Mouse (Mus musculus): ENCODE measurements at regions not wholly inside any gene's neighbourhood (a gene's known extent, or its start where the extent isn't known, plus 50 kb on each side); places are given as distances from the start of the nearest gene placed in this dataset.

DNA sequence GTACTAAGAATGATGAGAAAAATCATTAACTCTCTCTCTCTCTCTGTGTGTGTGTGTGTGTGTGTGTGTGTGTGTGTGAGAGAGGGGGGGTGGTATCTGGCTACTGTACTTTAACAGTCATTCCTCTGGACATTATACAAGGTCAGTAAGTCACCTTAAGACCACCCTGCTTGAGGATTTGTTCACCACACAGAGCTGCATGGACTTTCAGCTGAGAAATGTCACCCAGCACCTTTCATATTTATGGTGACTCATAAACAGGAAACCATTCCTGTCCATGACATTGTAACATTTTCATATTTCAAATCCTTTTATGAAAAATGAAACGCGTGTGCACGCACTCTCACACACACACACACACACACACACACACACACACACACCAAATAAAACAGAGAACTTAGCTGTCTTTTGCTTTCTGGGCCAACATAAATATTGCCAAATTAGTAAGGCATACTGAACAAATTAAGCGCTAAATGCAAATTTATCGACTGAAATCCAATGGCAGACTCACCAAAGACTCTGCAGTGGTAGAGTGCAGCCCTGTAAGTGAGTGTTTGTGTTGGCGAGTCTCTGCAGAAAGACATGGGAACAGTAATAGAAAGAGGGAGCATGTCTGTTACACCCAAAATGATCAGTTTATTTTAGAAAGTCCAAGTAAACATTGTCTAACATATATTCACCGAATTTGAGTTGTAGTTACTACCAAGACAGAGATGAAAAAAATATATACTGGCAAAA is 277.7 kb downstream of the Osr1 start:
- no peak for DNase-seq (ENCODE audit: low spot score)

DNA sequence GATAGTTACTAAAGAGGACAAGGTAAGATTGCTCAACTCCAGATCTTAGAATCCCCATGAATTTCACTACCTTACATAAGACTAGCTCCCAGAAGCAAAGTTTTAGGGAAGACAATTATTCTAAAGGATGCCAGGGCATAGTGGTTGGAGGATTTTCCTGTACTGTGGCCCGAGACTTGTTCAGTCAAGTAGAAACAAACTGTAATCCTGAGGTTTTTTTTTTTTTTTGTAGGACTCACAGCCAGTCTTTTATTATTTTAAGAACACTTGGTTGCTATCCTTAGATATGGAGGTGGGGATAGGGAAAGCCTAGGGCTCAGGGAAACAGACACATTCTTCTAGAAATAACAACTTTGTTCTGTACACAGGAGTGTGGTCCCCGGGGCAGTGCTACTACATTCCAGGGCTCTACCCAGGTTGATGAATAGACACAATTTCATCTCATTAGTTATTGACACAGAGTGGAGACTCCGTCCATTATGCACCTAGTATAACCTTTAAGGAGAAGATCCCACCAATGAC is 285.6 kb downstream of the Osr1 start:
- no peak for DNase-seq (ENCODE audit: low spot score)

DNA sequence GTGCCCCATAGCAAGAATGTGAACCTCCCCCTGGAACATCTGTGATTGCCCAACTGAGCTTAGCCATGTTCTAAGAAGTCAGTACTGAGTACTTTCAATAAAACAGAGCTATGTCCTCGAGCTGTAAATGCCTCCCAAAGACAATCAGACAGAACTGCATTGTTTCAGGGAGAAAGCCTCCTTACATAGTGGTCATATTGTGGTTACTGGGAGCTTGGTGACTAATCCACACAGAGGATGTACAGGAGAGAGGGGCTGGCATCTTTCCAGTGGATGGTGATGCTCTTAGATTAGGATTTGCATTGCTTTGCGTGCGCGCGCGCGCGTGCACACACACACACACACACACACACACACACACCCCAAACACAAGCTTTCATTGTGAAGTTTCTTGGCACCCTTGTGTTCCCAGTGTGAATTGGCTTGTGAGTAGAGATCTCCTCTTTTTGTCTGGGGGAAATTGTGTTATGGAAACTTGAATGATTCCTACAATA is 286.3 kb downstream of the Osr1 start:
- no peak for DNase-seq (ENCODE audit: low spot score)

DNA sequence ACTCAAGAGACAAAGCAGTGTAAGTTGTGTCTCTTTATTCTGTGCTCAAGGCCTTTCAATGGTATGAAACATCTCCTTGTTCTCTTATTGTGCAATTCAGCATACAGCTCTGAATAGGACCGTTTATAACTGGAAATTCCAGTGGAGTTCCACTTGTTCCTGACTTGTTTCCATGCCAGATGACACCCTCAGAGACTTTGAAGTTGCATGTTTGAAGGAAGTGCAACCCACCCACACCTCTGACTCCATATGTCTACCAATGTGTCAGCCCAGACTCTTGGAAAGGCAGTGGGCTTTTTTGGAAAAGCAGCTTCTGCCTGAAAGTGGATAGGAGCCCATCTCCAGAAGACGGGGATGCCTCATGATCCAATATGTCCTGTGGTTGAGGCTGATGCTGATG is 288.1 kb downstream of the Osr1 start:
- no peak for DNase-seq (ENCODE audit: low spot score)

DNA sequence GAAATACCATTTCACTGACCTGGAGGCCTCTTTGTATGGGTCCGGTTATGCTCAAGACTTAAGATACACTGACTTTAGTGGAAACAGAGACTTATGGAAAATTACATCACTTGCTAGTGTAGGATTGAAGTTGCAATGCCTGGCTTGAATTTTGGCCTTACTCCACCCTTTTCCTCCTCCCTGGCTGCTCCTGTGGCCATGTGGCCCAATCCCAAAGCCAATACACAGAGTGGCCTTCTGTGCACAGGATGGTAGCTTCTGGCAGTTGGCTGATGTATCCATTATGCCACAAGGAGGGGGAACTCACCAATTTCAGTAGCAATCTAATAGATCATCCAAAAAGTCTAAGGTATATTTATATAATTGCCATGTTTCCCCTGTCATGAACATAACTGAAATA is 292.4 kb downstream of the Osr1 start:
- no peak for DNase-seq (ENCODE audit: low spot score)

DNA sequence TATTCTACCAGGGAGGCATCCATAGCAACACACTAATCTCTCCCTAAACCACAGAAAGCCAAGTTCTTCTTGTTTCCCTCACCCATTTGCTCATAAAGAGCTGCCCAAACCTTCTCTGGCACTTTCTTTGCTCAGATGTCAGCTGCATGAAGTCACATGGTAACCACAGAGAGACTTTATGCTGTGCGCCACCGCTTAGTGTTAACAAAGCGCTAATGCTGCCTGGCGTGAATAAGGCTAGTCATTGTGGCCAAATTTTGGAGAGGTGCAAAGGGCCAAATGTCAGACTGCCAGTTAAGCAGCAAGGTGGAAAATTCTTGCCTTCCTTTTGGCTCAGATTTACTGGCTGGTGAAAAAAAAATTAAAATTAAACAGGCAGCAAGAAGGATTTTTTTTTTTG is 302.3 kb downstream of the Osr1 start:
- no peak for DNase-seq (ENCODE audit: low spot score)

DNA sequence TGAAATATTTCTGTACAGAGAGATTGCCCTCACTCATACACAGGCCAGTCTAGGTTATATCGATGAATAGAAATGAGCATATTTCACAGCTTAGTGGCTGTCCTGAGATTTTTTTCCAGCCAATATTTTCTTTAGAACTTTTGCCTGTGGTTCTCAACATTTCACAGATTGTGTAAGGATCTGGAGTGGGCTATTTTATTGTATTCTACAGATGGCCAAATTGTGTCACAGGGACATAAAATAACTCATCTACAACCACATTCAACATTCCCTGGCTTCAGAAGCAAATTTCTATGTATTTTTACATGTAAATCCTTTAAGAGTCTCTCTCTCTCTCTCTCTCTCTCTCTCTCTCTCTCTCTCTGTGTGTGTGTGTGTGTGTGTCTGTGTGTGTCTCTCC is 303.3 kb downstream of the Osr1 start:
- DNase-seq (ENCODE audit: low spot score): no peak

DNA sequence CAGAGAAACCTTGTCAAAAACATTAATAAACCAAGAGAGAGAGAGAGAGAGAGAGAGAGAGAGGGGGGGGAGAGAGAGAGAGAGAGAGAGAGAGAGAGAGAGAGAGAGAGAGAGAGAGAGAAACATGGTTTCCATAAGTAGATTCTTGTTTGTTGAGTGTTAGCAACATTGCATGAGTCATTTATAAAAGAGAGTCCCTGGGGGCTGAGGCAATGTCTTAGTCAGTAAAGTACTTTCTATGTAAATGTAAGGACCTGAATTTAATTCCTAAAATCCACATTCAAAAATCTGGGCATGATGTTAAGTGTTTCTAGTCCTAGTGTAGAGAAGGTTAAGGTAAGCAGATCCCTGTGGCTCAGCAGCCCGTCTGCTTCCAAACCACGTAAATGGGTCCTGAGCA is 304.9 kb downstream of the Osr1 start:
- no peak for DNase-seq (ENCODE audit: low spot score)

DNA sequence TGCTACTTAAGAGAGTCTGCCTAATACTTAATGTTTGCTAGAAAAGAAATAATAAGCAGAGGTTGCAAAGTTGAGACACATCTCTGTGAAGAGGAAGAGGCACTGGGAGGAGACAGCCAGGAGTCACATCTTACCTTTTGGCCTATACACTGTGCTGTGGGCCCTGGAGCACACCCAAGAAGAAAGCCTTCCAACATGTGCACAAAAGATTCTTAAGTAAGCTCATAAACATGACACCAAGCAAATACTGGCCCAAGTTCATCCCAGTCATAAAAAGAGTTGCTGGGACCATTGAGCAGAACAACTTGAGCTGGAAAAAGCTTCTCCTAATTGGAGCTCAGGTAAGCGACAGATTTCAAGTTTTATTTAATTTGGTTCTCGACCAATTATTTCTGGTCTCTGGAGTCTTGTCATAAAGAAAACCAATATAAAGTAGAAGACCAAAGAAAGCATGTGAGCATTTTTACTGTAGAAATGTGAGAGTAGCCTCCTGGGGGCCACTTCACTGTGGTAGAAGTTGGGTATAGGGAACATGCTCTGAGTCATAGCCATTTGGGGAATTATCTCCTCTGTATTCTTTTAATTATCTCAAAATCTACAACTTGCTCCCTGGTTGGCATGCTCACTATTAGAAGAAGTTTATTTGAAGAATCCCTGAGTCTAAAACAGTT is 312.2 kb downstream of the Osr1 start:
- no peak for DNase-seq (ENCODE audit: low spot score)

DNA sequence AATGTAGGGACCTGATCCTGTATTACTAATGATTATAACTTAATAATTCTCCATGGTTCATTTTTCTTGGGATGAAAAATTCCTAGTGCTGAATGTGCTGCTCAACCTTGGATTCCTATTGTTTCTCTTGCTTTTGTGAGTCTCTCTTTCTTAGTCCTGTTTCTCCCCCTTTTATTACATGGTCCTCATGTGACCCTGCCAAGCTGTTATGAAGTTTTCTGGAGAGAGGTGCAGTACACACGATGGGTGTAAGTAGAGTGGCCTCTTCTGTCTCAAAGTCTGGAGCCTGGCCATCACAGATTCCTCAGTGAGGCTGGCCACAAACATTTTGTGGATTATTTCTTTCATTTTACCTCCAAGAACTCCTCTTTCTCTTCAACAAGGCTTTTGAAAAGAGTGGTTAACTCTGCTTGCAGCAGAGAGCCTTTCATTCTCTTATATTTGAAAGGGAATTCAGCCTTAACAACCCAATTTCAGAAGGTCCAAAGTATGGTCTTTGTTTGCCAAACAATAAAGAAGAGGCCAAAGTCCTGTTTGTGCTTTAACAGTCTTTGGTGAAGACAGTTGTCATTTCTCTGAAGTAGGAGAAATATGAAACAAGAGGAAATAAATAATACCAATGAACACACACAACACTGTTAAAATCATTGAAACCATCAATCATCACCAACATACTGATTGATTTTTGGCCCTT is 313.3 kb downstream of the Osr1 start:
- DNase-seq (ENCODE audit: low spot score): no peak

DNA sequence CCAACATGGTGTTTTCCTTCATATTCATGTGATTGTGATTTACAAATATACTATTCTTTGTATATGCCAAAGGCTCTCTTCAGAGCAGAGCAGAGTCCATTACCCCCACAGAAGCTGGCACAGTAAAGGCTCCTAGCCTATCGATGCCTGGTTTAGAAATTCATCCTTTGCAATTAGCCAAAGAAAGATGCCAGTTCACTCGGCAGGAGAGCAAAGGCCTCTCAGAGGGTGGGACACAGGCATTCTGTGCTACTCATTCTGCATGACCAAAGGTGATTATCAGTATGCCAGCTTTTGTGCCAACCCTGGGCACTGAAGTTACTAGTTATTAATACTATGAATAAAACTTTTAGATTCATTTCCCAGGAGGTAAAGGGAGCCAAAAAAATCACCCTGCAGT is 324.6 kb downstream of the Osr1 start:
- DNase-seq (ENCODE audit: low spot score): no peak

DNA sequence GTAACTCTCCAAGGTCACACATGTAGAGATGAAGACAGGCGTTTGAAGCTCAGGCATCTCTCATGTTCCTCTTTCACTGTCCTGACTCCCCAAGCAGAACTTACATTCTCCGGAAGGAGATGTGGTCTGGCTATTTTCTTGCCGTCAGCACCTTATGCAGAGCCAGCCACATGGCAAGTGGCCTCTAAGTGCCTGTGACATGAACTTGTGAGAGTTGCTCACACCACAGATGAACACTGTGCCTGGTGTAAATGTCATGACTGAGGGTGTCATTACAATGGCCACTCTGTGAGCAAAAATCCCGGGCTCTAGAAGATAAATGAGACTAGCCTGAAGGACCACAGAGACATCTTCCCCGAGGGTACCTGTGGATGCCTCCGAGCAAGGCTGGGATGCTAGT is 328.1 kb downstream of the Osr1 start:
- no peak for DNase-seq (ENCODE audit: low spot score)

DNA sequence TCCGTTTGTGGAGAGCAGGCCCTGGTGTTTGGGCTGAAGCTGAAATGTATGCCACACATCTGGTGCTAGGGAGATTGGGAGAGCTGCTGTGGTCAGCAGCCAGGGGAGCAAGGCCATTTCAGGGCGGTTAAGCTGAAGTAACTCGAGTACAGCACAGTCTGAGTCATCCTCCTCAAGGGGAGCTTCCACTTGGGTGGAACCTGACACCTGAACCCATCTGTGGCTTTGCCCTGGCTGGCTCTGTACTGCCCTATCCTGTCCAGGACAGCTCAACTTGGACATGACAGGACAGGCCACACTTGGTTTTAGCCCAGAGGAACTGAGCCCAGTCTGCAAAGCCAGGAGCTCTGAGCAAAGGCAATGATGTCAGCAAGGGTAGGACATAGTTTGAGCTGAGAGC is 328.5 kb downstream of the Osr1 start:
- no peak for DNase-seq (ENCODE audit: low spot score)

DNA sequence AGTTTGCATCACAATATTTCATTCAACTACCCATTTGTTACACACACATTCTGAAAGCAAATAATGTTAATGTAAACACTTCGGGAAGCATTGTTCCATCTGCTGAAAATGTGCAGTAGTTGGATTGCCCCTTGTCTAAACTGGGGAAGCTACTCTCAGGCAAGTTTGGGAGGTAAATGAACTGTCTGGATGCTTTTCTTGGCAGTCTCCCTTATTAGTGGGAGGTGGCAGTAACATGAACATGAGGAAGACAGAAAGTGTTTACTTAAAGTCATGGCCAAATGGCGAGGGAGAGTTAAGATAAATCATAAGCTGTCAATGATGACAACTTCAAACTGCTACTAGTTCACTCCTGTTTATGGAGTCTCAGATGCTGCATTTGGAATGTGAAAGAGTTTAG is 332.0 kb downstream of the Osr1 start:
- DNase-seq (ENCODE audit: low spot score): no peak

DNA sequence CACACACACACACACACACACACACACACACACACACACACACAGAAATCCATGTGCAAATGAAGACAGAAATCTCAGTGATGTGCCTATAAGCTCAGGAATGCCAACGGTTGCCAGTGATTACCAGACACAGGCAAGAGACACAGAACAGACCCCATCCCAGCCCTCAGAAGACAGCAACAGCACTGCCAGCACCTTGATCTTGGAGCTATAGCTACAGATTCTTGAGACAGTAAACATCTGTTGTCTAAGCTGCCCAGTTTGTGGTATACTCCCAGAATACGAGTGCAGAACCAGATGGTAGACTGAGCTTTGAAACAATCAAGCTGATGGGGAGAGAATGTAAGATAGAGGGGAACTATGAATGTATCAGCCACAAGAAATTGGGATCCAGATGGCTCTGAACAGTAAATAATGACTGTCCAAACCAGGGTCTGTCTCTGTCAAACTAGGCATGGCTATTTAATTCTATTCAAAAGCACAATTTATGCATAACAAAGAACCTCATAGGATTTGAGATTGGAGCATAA is 333.9 kb downstream of the Osr1 start:
- DNase-seq (ENCODE audit: low spot score): no peak

DNA sequence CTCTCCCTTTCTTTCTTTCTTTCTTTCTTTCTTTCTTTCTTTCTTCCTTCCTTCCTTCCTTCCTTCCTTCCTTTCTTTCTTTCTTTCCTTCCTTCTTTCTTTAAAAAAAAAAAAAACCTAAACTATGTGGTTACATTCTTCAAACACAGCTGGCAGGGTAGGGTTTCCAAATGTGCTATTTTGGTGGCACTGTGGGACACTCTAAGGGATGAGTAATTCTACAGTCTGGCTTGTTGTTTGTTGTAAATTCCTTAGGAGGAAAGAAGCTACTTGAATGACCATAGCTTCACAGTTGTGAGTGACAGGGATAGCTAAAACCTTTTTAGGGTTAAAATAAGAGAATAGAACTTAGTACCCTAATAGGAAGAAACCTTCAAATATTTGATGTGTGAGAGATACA is 342.4 kb downstream of the Osr1 start:
- DNase-seq (ENCODE audit: low spot score): no peak

DNA sequence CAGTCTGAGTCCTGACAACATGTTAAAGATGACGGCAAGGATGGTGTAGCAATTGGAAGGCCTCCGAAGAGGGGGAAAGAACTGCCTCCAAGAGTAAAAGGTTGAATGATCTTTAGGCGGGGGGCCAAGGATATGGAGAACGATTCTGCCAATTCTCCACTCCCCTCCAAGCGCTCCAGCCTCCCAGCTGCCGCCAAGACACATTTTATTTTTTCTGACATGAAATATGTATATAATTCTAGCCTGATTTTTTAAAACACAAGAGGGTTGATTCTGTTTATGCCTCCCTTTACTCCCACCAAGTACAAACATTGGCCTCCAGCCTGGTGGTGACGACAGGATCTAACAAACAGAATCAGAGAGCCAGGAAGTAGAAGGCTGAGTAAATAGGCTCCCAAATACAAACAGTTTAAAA is 345.8 kb downstream of the Osr1 start:
- DNase-seq (ENCODE audit: low spot score): no peak

DNA sequence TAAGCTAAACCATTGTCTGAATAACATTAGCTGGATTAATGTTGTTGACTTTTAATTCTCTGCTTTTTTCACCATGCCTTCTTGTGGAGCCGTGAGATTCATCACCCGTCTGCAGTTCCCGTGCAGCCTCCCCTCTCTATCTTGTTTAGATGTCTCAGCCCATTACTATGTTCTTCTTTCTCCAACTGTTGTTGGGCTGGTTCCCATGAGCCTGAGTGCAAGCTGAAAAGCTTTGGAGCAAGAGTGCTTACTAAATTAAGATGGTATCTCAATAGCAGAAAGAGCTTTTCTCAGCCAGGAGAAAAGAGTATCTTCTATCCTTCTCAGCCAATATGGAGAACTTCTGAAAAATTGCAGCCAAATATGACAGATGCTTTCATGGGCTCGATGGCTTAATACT is 348.1 kb downstream of the Osr1 start:
- DNase-seq (ENCODE audit: low spot score): no peak

DNA sequence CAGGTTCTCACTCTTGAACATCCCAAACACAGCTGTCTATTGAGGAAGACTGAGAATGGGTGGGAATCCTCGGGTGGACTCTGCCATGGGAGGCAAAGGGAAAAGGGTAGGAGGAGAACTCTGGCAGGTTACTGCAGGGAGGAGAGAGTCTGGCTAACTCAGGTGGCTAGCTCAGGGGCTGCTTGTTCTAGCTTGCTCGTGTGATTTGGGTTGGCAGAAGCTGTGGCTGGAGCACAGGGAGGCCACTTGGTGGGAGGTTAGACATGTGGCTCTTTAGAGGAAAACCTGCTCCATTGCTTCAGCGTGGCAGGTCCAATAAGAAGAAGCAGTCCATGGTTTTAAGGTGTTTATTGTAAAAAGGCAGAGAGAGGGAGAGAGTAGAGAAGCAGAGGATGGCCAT is 349.1 kb downstream of the Osr1 start:
- no peak for DNase-seq (ENCODE audit: low spot score)

DNA sequence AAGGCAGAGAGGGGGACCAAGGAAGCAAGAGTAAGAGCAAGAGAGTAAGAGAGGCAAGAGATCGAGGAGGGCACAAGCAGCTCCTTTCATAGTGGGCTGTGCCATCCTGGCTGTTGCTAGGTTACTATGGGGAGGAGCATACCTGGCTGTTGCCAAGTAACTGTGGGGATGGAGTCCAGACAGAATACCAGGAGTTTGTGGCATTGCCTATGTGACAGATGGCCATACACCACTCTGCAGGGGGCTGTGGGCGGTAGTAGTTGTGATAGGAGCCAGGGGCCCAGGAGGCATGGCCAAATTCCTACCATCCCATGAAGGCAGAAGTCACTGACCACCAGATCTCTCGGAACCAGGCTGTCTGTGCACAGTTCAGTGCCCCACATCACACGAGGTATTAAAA is 349.5 kb downstream of the Osr1 start:
- DNase-seq (ENCODE audit: low spot score): no peak

DNA sequence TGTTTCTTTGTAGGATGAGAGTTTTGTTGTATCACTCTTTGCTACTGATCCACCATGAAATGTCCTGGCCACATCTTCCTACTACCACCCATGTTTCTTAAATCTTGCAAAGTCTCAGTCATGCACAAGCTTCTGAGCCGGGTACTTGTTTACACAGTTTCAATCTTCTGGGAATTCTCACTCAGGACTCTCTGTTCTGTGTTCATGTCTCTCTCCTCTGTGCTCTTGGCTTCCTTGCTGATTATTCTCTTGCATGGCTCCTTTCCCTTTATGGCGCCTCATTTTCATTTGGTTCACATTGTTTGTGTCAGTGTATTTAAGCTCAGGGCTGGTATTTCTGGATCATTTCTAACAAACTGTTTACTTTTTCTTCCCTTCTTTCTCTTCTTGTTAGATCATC is 350.5 kb downstream of the Osr1 start:
- DNase-seq (ENCODE audit: low spot score): no peak

DNA sequence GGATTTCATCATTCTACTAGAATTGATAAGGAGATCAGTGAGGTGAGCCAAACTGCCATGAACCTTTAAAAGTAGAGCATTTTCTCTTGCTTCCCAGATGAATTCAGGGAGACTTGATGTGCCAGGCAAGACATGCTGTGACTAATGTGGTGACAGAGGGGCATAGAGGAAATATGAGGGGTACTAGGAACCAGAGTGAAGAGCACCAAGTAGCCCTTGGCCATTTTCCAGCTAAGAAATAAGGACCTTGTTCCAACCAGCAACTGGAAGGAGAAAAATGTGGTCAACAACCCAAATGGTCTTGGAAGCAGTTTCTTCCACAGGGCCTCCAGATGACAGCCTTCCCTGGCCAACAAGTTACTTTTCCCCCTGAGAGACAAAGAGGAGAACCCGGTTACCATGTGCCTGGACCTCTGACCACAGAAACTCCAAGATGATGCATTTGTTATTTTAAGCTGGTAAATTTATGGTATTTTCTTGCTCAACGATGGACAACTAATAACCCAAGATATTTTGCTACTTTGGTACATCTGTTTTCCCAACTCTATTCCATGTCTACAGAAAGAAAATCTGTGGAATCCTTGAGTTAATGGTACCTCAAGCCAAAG is 351.8 kb downstream of the Osr1 start:
- no peak for DNase-seq (ENCODE audit: low spot score)
